Mouse (Mus musculus) hindbrain, embryonic 16.5 days (tissue): ENCODE data around the gene Ccdc28b. TPM values are rescaled to one million over a fixed set of nuclear protein-coding genes. Genes with fewer than 3 reads are reported as not detected.

Source experiments
- ATAC-seq: fragments of 200-750 bp; cut with Nextera tagmentation; 2 replicates; pipeline ENCODE4 v1.8.0; 2017; ENCODE audit warnings: moderate TSS enrichment, moderate library complexity
- H3K27ac ChIP-seq: fragments of 300-500 bp; sonication (generic); 2 replicates; pipeline ENCODE4 v1.5.1; 2014; ENCODE audit warnings: low read depth, mild to moderate bottlenecking, control low read depth, low read length, moderate library complexity
- H3K27me3 ChIP-seq: fragments of 300-500 bp; sonication (generic); replicated peaks from 2 replicates; pipeline ENCODE4 v1.6.1; 2014; ENCODE audit warnings: low read length; ENCODE audit not compliant: control insufficient read depth, insufficient read depth
- H3K36me3 ChIP-seq: fragments of 300-500 bp; sonication (generic); 2 replicates; pipeline ENCODE4 v1.6.1; 2014; ENCODE audit warnings: mild to moderate bottlenecking, low read length, moderate library complexity, mixed read lengths; ENCODE audit not compliant: control insufficient read depth, insufficient read depth
- H3K4me1 ChIP-seq: fragments of 300-500 bp; sonication (generic); 2 replicates; pipeline ENCODE4 v1.6.1; 2014; ENCODE audit warnings: low read depth, low read length; ENCODE audit not compliant: control insufficient read depth, insufficient read depth
- H3K4me2 ChIP-seq: fragments of 300-500 bp; sonication (generic); 2 replicates; pipeline ENCODE4 v1.6.1; 2014; ENCODE audit warnings: mild to moderate bottlenecking, low read length, control low read depth, moderate library complexity
- H3K4me3 ChIP-seq: fragments of 300-500 bp; sonication (generic); 2 replicates; pipeline ENCODE4 v1.5.1; 2014; ENCODE audit warnings: mild to moderate bottlenecking, low read length, control low read depth, moderate library complexity
- H3K9ac ChIP-seq: fragments of 300-500 bp; sonication (generic); 2 replicates; pipeline ENCODE4 v1.6.1; 2014; ENCODE audit warnings: low read depth, mild to moderate bottlenecking, control low read depth, low read length, moderate library complexity
- H3K9me3 ChIP-seq: fragments of 300-500 bp; sonication (generic); 2 replicates; pipeline ENCODE4 v1.6.1; 2014; ENCODE audit warnings: mild to moderate bottlenecking, low read length, moderate library complexity; ENCODE audit not compliant: control insufficient read depth
- WGBS: fragments of 180-500 bp; shearing (Covaris S2); extraction: QIAGEN DNeasy Blood & Tissue Kit; methylation state at CpG from one replicate; pipeline ENCODE4 v1.1.7; 2014; 5-methylcytosine and 5-hydroxymethylcytosine counted together
- polyA plus RNA-seq: library from polyadenylated mRNA; unstranded; fragments of >200 nt; fragmentation: Nextera tagmentation; extraction: Ambion mirVana; gene quantifications from 2 replicates; pipeline ENCODE4 v1.2.1, GENCODE M21; 2015

The Ccdc28b gene
- polyA plus RNA-seq, 1 experiment from 2014 or later = 169 TPM

DNA sequence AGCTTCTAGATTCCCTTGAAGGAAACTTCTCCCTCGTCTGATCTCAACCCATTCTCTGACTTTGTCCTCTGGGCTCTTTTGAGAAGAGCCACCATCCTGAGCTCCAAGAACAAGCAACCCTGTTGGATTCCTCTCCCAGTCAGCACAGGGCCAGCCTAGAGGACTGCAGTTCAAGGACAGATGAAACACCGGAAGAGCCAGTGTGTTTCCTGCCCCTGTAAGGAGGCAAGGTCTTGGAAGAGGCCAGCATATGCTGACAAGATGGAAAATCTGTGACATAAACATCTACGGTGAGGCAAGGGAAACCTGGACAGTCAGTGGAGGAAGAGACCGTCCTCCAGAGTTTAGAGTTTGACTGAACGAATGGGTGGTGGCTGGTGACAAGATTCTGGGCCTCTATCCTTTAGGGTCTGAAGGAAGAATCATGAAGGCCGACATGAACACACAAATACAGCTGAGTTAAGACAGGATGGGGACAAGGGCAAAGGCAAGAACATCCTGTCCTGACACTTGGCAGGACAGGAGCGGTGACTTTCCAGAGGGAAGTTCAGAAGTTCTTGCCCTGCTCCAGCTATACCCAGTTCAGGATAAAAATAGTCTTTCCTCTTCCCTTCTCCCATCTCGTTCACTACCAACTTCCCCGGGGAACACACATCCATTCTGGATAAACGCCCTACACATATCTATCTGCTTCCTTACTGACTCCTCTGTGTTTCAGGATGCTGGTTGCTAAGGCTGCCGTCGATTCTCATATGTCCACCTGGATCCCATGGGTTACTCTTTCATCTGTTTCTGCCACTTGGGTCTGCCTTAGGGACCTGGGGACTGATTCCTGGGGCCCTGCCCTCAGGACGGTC lies 51.3 kb downstream of the Ccdc28b start:
- Histone ChIP-seq H3K4me2 (no peak overlapping the region), H3K36me3 (no peaks in the 10 kb centered on the region), H3K9me3 (no peaks in the 10 kb centered on the region), H3K27me3 (no peaks in the 10 kb centered on the region), H3K4me1 (peaks cover 3% of the 10 kb centered on the region; the same call in 1 of the 2 replicates), H3K27ac (no peak overlapping the region), H3K4me3 (no peak overlapping the region), H3K9ac (no peak overlapping the region)
- 87% methylated on average over 13 of the region's 13 CpGs for WGBS
- ATAC-seq = no peak

DNA sequence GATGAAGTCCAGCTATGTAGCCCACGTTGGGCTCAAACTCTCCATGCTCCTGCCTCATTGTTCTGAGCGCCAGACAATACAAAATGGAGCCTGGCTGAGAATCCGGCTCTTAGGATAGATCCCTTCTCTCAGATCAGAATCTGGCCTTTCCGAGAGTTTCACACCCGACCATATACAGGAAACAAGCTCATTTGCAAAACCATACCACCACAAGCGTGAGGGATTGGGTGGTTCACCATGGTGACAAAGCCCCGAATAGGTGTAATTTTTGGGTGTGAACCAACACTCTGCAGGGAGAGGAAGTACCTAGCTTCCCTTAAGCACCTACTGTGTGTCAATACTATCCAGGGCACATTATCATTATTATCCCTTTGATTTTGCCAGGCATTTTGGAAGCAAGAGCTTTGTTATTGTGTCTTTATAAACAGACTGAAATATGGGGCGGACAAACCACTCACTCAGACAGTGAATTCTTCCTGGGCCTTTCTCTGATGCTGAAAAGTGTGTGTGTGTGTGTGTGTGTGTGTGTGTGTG lies 52.1 kb downstream of the Ccdc28b start:
- no peak overlapping the region for H3K4me2 ChIP-seq
- H3K27ac ChIP-seq = no peak overlapping the region
- no peaks in the 10 kb centered on the region for H3K36me3 ChIP-seq
- no peaks in the 10 kb centered on the region for H3K9me3 ChIP-seq
- H3K9ac ChIP-seq = no peak overlapping the region
- no peaks in the 10 kb centered on the region for H3K27me3 ChIP-seq
- H3K4me1 ChIP-seq = no peaks in the 10 kb centered on the region
- no peak for ATAC-seq
- WGBS = 75% methylated on average over 8 of the region's 8 CpGs
- H3K4me3 ChIP-seq = no peak overlapping the region

DNA sequence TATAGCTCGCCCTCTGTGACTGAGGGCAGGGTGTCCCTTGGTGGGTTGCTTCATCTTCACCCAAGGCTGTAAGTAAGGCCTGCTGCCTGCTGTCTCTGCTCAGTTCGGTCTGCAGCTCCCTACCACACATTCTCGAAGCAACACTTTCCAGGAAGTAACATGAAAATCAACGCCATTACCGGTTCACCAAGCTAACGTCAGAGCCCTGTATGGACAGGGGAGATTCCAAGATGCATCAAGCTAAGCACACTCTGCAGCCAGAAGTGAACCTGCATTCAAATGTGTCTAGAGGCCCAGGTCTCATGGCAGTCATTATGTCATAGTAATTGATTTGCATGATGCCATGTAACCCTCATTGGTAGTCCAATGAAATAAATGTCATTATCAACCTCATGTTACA lies 53.7 kb downstream of the Ccdc28b start:
- Histone ChIP-seq H3K4me3 (no peak overlapping the region), H3K27ac (no peak overlapping the region), H3K27me3 (no peaks in the 10 kb centered on the region), H3K9me3 (no peaks in the 10 kb centered on the region), H3K9ac (no peak overlapping the region), H3K36me3 (no peaks in the 10 kb centered on the region), H3K4me1 (no peaks in the 10 kb centered on the region), H3K4me2 (no peak overlapping the region)
- 94% methylated on average over 6 of the region's 6 CpGs for WGBS
- no peak for ATAC-seq

Other genes with a start within 250 kb of the Ccdc28b start
- gene Zbtb8a, start 245.8 kb downstream of the Ccdc28b start, polyA plus RNA-seq = 21.7 and 22.0 TPM in 2 replicates
- 18.0 and 19.2 TPM in 2 replicates for gene Zbtb8b, start 183.1 kb downstream of the Ccdc28b start, polyA plus RNA-seq
- gene Bsdc1, start 162.4 kb downstream of the Ccdc28b start, polyA plus RNA-seq = 34.6 and 37.4 TPM in 2 replicates
- gene Tssk3, start 132.9 kb downstream of the Ccdc28b start, polyA plus RNA-seq = 0.72 and 0.79 TPM in 2 replicates
- 0.81 and 1.4 TPM in 2 replicates for gene Fam229a, start 132.8 kb downstream of the Ccdc28b start, polyA plus RNA-seq
- 1,546 and 1,575 TPM in 2 replicates for gene Marcksl1, start 110.4 kb downstream of the Ccdc28b start, polyA plus RNA-seq
- gene Hdac1, start 81.2 kb downstream of the Ccdc28b start, polyA plus RNA-seq = 80.5 and 90.0 TPM in 2 replicates
- gene Lck, start 50.3 kb downstream of the Ccdc28b start, polyA plus RNA-seq = 13.5 and 13.9 TPM in 2 replicates
- 0.35 and 0.58 TPM in 2 replicates for gene Fam167b, start 45.4 kb downstream of the Ccdc28b start, polyA plus RNA-seq
- gene Eif3i, start 23.3 kb downstream of the Ccdc28b start, polyA plus RNA-seq = 216 and 223 TPM in 2 replicates
- 185 and 190 TPM in 2 replicates for gene Tmem234, start 23.3 kb downstream of the Ccdc28b start, polyA plus RNA-seq
- 2.1 and 3.9 TPM in 2 replicates for gene Dcdc2b, start 9.7 kb downstream of the Ccdc28b start, polyA plus RNA-seq
- gene Iqcc, start 4.8 kb downstream of the Ccdc28b start, polyA plus RNA-seq = 27.6 and 33.4 TPM in 2 replicates
- 39.7 and 46.0 TPM in 2 replicates for gene Txlna, start 17.1 kb upstream of the Ccdc28b start, polyA plus RNA-seq
- 18.2 and 20.3 TPM in 2 replicates for gene Kpna6, start 48.8 kb upstream of the Ccdc28b start, polyA plus RNA-seq
- gene Tmem39b, start 72.9 kb upstream of the Ccdc28b start, polyA plus RNA-seq = 12.7 and 14.8 TPM in 2 replicates
- gene Khdrbs1, start 118.4 kb upstream of the Ccdc28b start, polyA plus RNA-seq = 96.3 and 104 TPM in 2 replicates
- gene Ptp4a2, start 187.3 kb upstream of the Ccdc28b start, polyA plus RNA-seq = 217 and 224 TPM in 2 replicates